Mouse (Mus musculus) layer of hippocampus, adult 9-10 months (tissue): ENCODE measurements around the gene Ndufaf8.

ENCODE experiments used
- DNase-seq: peaks from one replicate; pipeline ENCODE4 v3.0.0; 2022; ENCODE audit warnings: low spot score

The Ndufaf8 gene

GRCm38 (mm10) chr11:120098588-120099511 lies at the start of gene Ndufaf8, which contains the start of gene Tepsin:
TSS of gene Ndufaf8 (plus strand) at chr11:120098928.
TSS of gene Tepsin (minus strand) at chr11:120098731.
- peak; percentile 100 for DNase-seq

GRCm38 (mm10) chr11:120049067-120049466 lies 49.7 kb upstream of the Ndufaf8 start:
- DNase-seq, result no peak

- no peak for DNase-seq
Observed at GRCm38 (mm10) chr11:120051124-120051811, 47.5 kb upstream of the Ndufaf8 start.

DNA sequence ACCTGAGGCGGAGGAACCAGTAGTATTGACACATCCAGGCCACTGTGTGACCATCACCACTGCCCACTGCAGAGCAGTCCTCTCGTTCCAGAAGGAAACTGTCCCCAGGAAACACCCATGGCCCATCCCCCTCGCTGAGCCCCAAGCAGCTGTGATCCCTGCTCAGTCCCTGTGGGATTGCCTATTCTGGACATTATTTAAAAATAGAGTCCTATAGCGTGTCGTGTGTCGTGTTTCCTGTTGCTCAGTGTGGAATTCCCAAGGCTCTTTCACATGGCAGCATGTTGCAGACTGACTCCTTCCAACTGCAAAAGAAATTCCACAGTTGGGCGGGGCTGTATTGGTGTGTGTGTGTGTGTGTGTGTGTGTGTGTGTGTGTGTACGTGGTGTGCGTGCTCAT lies 46.5 kb upstream of the Ndufaf8 start:
- no peak for DNase-seq

- DNase-seq, result no peak
Observed at GRCm38 (mm10) chr11:120053846-120054245, 44.9 kb upstream of the Ndufaf8 start.

- no peak for DNase-seq
Observed at GRCm38 (mm10) chr11:120055953-120056732, 42.6 kb upstream of the Ndufaf8 start.

- DNase-seq, result no peak
Observed at GRCm38 (mm10) chr11:120060634-120061033, 38.1 kb upstream of the Ndufaf8 start.

DNA sequence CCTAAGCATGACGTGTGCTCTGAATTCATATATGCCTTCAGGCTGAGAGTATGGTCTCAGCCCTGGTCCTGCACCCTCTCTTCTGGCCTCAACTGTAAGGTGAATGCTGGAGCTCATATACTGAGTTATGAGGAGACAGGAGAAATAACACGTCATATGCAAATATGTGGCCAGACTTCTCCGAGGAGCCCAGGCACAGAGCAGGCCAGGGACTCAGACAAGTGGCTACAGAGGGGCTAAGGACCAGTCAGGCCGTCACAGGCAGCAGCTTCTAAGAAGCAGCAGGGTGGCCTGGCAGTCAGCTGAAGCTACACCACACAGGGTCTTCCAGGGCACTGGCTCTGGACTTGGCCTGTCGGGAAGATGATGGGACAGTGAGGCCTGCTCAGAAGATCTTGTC lies 35.4 kb upstream of the Ndufaf8 start:
- DNase-seq, result no peak

DNA sequence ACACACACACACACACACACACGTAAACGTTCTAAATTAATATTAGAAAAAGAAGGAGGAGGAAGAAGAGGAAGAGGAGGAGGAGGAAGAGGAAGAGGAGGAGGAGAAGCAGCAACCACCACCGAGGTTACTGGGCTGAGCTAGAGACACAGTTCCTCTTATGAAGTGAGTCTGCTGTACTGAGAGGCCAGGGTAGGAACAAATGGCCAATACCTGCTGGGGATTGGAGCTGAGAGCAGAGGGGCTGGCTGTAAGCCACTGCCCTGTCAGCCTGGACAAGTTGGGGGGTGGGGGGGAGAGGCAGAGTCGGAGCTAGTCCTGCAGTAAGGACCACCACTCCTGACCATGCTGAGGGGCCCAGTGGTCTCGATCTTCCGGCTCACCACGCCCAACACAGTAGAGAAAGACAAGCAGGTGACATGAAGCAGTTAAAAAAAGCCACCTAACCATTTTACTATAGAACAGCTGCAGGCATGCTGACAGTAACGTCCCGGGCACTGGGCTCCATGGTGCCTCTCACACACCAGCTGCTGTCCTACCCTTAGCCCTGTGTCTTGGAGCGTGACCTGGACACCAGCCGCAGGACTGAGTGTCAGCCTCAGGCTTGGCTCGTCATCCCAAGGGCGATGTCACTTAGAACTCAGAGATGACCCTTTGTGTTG lies 34.6 kb upstream of the Ndufaf8 start:
- DNase-seq, result no peak

DNA sequence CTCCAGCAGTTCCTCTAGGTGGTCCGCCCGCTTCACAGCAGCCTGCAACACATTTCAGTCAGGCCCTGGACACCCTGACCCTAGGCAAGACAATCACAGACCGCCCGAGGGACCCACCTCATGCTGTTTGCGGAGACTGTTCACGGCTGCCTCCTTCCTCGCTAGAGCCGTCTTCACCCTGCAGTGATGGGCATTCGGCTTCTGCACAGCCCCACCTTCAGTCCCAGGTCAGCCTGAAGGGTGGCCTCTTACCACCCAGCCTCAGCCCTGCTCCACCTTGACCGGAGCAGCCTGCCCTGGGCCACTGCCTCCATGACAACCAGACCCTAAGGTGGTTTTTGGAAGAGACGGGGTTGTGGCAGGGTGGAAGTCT lies 34.1 kb upstream of the Ndufaf8 start:
- no peak for DNase-seq

DNA sequence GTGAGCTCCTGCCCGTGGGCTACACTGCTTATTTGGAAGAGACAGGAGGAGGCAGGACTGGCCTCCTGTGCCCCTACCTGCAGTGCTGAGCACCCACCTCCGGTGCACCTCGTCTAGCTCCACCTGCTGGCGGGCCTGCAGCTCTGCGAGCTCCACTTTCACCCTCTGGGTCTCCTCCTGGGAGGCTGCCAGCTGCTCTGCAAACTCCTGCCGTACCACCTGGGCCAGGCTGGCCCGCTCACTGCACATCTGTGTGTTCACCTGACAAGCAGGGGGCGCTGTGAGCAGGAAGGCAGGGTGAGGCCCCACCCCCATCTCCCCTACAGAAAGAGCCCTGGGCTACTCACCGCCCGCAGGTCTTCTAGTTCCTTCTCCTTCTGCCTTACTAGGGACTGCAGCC lies 33.4 kb upstream of the Ndufaf8 start:
- no peak for DNase-seq

- no peak for DNase-seq
Observed at GRCm38 (mm10) chr11:120067834-120068233, 30.9 kb upstream of the Ndufaf8 start.

GRCm38 (mm10) chr11:120069261-120069660 lies 29.5 kb upstream of the Ndufaf8 start:
- no peak for DNase-seq

DNA sequence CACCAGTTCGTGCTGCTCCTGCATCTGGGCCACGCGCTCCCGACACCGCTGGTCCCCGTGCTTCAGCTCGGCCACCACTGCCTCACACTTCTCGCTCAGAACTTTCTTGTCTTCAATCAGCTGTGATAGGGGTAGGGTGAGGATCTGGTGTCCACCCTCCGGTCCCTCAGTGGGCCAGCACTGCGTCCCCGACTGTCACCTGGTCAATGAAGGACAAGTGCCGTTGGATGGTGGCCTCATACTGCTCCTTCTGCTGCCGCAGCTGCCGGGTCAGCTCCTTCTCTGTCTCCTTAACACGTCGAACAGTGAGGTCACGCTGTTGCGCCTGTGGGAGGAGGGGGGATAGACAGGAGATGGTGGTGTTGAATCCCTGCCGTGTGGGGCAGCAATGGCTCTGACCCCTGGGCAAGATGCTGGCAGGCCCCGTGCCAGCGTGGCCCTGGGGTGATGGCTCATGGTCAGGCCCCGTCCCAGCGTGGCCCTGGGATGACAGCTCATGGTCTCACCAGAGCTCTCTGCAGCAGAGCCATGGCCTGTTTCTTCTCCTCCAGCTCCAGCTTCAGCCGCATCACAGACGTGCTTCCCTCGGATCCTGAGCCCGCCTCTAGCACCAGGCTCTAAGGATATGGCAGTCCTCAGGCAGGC lies 28.3 kb upstream of the Ndufaf8 start:
- DNase-seq, result no peak

DNA sequence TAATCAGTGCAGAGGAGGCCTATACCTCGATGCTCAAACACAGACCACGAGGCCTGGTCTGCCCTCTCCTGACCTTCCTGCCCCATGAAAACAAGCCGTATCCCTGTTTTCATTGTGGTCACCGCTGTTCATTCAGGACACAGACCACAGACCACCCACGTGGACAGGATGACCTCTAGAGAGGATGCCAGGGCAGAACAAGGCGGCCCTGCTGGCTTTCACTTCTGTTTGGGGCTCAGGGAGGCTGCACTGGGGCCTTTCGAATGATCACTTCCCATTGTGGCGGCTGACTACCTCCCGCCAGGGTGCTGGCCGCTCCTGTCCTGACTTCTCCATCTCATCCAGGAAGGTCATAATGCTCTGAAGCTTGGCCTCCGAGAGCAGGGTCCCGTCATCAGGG lies 27.7 kb upstream of the Ndufaf8 start:
- DNase-seq, result no peak

DNA sequence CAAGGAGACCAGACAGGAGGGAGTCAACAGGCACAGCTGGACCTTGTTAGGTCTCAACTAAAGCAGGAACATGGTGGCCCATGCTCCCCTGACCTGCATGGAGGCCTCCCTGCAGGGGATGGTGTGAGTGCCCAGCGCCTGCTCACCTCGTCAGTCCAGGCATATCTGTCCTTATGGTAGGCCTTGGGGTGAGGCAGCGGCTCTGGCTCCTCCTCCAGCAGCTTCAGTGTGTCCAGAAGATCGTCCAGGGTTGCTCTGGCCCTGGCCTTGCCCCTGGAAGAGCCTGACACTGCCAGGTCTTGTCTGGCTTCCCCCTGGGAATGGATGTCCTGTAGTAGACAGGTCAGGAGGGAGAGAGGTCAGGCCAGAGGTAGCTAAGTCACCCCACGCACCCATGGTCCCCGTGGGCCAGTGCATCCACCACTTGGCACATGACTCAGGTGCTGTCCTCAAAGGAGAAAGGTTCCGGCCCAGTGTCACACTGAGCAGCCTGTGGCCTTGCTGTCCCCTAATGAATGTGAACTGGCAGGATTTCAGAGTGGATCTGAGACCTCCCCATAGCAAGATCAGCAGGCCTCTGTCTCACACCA lies 26.9 kb upstream of the Ndufaf8 start:
- no peak for DNase-seq

DNA sequence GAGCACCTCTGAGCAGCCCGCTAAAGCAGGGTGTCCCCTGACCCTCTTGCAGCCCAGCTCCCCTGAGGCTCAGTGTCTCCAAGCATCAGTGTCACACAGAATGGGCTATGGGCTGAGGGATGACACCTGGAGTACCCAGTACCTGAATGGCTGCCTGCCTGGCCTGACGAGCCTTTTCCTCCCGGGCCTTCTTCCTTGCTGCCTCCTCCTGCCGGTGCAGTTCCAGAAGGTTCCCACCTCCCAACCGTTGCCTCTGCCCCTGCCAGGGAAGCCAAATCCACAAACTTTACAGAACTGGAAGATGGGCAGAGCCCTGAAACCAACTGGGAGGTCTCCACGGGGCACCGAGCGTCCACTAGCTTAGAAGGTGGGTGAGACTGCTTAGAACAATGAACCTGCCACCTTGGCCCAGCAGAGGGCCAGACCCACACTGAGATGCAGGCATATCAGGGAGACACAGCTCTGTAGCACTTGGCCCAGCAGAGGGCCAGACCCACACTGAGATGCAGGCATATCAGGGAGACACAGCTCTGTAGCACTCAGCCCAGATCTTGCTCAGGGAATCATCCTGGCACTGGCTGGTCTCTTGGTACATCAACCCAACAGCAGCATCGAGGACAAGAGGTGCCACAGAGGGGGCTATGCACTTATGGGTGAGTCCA lies 25.6 kb upstream of the Ndufaf8 start:
- DNase-seq, result no peak

DNA sequence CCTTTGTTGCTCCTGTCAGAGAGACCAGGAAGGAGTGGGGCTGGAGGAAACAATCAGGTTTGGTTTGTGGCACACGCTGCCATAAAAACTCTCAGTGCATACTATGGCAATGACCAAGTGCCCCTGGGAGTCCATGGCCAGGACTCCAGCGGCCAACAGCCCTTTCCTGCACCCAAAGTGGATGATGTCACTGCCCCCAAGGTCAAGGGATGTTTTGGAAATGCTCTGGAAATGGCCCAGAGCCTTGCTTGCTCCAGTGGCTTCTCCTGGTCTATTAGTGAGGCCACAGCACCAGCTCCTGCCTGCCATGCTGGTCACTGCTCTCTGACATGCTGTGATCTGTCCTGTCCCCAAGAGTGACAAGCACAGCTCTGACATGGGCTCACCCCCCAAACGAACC lies 22.5 kb upstream of the Ndufaf8 start:
- no peak for DNase-seq

GRCm38 (mm10) chr11:120080282-120080681 lies 18.4 kb upstream of the Ndufaf8 start:
- no peak for DNase-seq

DNA sequence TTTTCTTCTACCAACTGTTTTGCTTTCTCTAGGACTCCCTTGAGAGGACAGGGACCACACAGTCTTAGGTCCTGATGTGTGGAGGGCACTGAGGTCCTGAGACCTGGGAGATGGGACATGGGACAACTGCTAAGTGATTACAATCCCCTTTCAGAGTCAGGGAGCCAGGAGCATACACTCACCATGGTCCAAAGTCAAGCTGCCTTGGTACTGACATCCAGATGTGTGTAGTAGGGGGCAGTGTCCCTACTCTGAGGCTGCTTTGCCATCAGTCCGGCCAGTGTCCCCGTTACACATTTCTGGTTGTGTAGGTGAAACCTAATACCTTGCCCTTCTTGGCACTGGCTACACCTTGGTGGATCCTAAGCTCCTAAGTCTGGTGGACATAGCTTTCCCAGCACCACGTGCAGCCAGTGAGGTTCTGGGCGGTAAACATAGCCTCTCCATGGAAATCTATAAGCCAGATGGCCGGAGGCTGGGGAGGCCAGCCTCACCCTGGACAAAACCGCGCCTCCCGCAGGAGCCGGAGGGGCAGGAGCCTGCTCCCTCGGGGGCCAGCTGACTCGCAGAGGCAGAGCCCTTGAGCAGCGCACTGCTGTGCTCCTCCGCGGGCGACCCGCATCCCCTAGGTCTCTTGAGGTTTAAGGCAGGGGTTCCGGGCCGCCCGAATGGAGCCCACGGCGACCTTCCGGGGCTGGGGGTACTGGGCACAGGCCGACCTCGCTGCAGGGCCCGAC lies 12.7 kb upstream of the Ndufaf8 start:
- DNase-seq, result no peak
